Comparison of ENCODE assay signal across 17 mouse cellular contexts in the genomic region with DNA sequence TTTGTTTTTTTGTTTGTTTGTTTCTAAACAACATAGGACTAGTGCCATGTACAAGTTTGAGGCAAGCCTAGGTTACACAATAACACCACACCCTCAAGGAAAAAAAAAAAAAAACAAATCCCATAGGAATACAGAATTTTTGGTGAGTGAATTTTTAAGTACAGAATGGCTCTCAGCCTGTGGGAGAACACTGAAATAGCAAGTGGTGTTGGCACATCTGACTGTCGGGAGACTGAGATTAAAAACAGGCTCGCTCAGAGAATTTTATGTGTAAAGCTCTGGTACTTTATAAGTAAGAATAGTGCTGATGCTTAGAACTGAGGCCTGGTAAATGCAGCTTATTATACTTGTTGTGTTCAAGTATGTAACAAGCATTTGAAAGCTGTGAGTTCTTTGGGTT.
"Had no signal": no experiment of that assay in that cellular context is flagged by ENCODE, and none has a peak within 500 bp of the region (broad histone marks: within the 10 kb centered on the region; RNA-seq: fewer than 3 reads in every experiment).

No protein-coding gene starts in this region.

- ATAC-seq: midbrain, embryonic 16.5 days had no signal

- H3K4me3 ChIP-seq: limb, embryonic 13.5 days; liver, embryonic 15.5 days; megakaryocyte, embryonic 14.5 days; midbrain, embryonic 12.5 days had no signal

- H3K36me3 ChIP-seq: liver, embryonic 15.5 days had no signal

- H3K27ac ChIP-seq: kidney, postnatal 0 days; limb, embryonic 13.5 days; liver, embryonic 15.5 days; macrophage; midbrain, embryonic 12.5 days had no signal

- H3K4me1 ChIP-seq: midbrain, embryonic 12.5 days had no signal

- H3K27me3 ChIP-seq: limb, embryonic 13.5 days; liver, embryonic 15.5 days; megakaryocyte, embryonic 14.5 days; midbrain, embryonic 12.5 days had no signal

- H3K9me3 ChIP-seq: limb, embryonic 13.5 days; liver, embryonic 15.5 days; megakaryocyte, embryonic 14.5 days; midbrain, embryonic 12.5 days had no signal

- H3K4me2 ChIP-seq: limb, embryonic 13.5 days; liver, embryonic 11.5 days; liver, embryonic 15.5 days; lung, embryonic 14.5 days; midbrain, embryonic 12.5 days had no signal

- H3K9ac ChIP-seq: limb, embryonic 13.5 days; liver, embryonic 15.5 days; lung, embryonic 14.5 days; midbrain, embryonic 12.5 days had no signal

- DNase-seq: kidney, adult 11 months; kidney, adult 9 months; kidney, postnatal 36 days; lung, embryonic 14.5 days; lung, postnatal 14 days; right cerebral cortex, postnatal 25 days; spleen, adult 18-20 months; thymus, adult 2 months; thymus, postnatal 25 days had no signal
